Mouse (Mus musculus): Measurements from ENCODE around the gene Kif27.

DNA sequence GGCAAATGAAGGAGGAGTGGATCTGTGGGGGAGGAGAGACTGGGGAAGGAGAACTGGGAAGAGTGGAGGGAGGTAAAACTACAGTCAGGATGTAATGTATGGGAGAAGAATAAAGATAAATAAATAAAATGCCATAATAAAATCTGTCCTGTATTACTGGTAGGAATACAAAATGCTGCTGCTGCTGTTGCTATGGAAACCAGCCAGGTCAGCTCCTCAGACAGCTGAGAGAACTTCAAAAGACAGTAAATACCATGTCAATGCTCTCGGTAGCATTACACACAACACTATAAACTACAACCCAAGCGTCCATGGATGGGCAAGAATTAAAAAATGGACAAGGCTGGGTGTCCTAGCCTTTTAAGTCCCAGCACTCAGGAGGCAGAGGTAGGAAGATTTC, 41.2 kb downstream of the Kif27 start:
- TF ChIP-seq CTCF (IDR thresholded peaks at IDR 0.05; ENCODE audit: insufficient read depth, low read depth, low read length) = no peak
- TF ChIP-seq POLR2A (IDR thresholded peaks at IDR 0.05; ENCODE audit: insufficient read depth, low read depth, low read length) = no peak
